Mouse (Mus musculus) forebrain, postnatal 0 days (tissue): ENCODE data around the gene Azin2. TPM values are rescaled to one million over a fixed set of nuclear protein-coding genes. Genes with fewer than 3 reads are reported as not detected.

Experiments
- ATAC-seq: fragments of 200-750 bp; cut with Nextera tagmentation; 2 replicates; pipeline ENCODE4 v1.8.0; 2017; ENCODE audit warnings: mild to moderate bottlenecking, moderate library complexity
- DNase-seq: peaks from one replicate; pipeline ENCODE4 v3.0.0-alpha.2; 2015
- H3K27ac ChIP-seq: fragments of 300-500 bp; sonication (generic); 2 replicates; pipeline ENCODE4 v1.5.1; 2014; ENCODE audit warnings: low read depth, mild to moderate bottlenecking, antibody characterized with exemption, low read length, moderate library complexity, mixed read lengths
- H3K27me3 ChIP-seq: fragments of 300-500 bp; sonication (generic); 2 replicates; pipeline ENCODE4 v1.6.1; 2014; ENCODE audit warnings: mild to moderate bottlenecking, low read length, mixed read lengths; ENCODE audit not compliant: insufficient read depth
- H3K36me3 ChIP-seq: fragments of 300-500 bp; sonication (generic); 2 replicates; pipeline ENCODE4 v1.6.1; 2014; ENCODE audit warnings: mild to moderate bottlenecking, moderate library complexity; ENCODE audit not compliant: insufficient read depth
- H3K4me1 ChIP-seq: fragments of 300-500 bp; sonication (generic); 2 replicates; pipeline ENCODE4 v1.6.1; 2014; ENCODE audit warnings: antibody characterized with exemption; ENCODE audit not compliant: insufficient read depth
- H3K4me2 ChIP-seq: fragments of 300-500 bp; sonication (generic); 2 replicates; pipeline ENCODE4 v1.6.1; 2014; ENCODE audit warnings: low read depth, mild to moderate bottlenecking, moderate library complexity
- H3K4me3 ChIP-seq: fragments of 300-500 bp; sonication (generic); 2 replicates; pipeline ENCODE4 v1.5.1; 2014; ENCODE audit warnings: low read depth, low read length, mixed read lengths
- H3K9ac ChIP-seq: fragments of 300-500 bp; sonication (generic); 2 replicates; pipeline ENCODE4 v1.6.1; 2014; ENCODE audit warnings: mild to moderate bottlenecking
- H3K9me3 ChIP-seq: fragments of 300-500 bp; sonication (generic); 2 replicates; pipeline ENCODE4 v1.6.1; 2016; ENCODE audit warnings: low read length
- CTCF ChIP-seq: sonication (generic); IDR thresholded peaks from 2 replicates; pipeline ENCODE4 v1.5.1; 2016; ENCODE audit warnings: antibody characterized with exemption, control low read depth, low read depth
- WGBS: fragments of 180-500 bp; shearing (Covaris S2); extraction: QIAGEN DNeasy Blood & Tissue Kit; methylation state at CpG from one replicate; pipeline ENCODE4 v1.1.7; 2014; 5-methylcytosine and 5-hydroxymethylcytosine counted together
- polyA plus RNA-seq: library from polyadenylated mRNA; unstranded; fragments of >200 nt; fragmentation: Nextera tagmentation; extraction: Ambion mirVana; gene quantifications from 2 replicates; pipeline ENCODE4 v1.2.1, GENCODE M21; 2015
- total RNA-seq: library from RNA; depleted of rRNA; stranded (reverse); fragments of >200 nt; gene quantifications from 2 replicates; pipeline ENCODE4 v1.2.3, GENCODE M21; 2014

Azin2 gene
- total and polyA plus RNA-seq, 2 experiments from 2014 or later: 18.0 to 23.4 TPM

- Histone ChIP-seq H3K4me3 (no peak overlapping the region), H3K9me3 (no peaks in the 10 kb centered on the region), H3K27me3 (no peaks in the 10 kb centered on the region), H3K4me1 (peaks cover 9% of the 10 kb centered on the region), H3K9ac (no peak overlapping the region), H3K36me3 (no peaks in the 10 kb centered on the region), H3K27ac (no peak overlapping the region), H3K4me2 (no peak overlapping the region)
- ATAC-seq: no peak
- DNase-seq: no peak
- no peak for TF ChIP-seq CTCF
- 62% methylated on average over 11 of the region's 11 CpGs for WGBS
These were observed 27.4 kb upstream of the Azin2 start for GRCm38 (mm10) chr4:128989678-128990077.

DNA sequence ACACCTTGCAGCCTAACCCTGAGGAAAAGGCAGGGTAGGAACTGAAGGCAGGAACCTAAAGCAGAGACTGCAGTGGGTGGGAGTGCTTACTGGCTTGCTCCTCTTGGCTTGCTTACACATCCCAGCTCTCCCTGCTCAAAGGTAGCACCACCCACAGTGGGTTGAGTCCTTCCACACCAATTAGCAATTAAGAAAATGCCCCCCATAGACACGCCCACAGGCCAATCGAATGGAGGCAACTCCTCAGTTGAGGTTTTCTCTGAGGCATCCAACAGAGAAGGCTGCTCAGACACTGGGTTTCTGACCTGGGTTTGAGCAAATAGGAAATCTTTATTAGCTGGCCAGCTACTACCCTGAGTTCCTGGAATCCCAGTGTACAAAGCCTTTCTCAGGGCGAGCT lies 26.7 kb upstream of the Azin2 start:
- DNase-seq (no peak), ATAC-seq (no peak)
- peaks cover 2% of the 10 kb centered on the region for H3K4me1 ChIP-seq
- no peaks in the 10 kb centered on the region for H3K27me3 ChIP-seq
- no peak overlapping the region for H3K27ac ChIP-seq
- no peak for TF ChIP-seq CTCF
- no peaks in the 10 kb centered on the region for H3K9me3 ChIP-seq
- WGBS: 38% methylated on average over 3 of the region's 3 CpGs
- H3K36me3 ChIP-seq: no peaks in the 10 kb centered on the region
- no peak overlapping the region for H3K9ac ChIP-seq
- H3K4me2 ChIP-seq: no peak overlapping the region
- no peak overlapping the region for H3K4me3 ChIP-seq

DNA sequence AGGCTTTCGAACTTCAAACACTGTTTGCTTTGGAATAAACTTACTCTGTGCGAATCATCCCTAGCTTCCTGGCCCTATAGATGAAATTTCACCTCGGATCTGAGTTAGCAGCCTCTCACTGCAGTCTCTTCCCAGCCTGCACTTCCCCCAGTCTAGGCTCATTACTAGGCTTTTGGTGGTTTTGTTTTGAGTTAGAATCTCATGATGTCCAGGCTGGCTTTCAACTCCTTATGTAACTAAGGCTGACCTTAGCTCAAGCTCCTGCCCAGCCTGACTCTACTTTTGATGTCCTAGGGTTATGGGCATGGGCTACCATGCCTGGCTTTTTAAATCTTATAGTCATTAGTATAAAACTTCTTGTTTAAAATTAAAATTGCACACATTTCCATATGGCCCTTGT lies 22.4 kb upstream of the Azin2 start:
- Histone ChIP-seq H3K27ac (no peak overlapping the region), H3K4me1 (no peaks in the 10 kb centered on the region), H3K4me3 (no peak overlapping the region), H3K9ac (no peak overlapping the region), H3K27me3 (no peaks in the 10 kb centered on the region), H3K36me3 (no peaks in the 10 kb centered on the region), H3K4me2 (no peak overlapping the region), H3K9me3 (no peaks in the 10 kb centered on the region)
- WGBS: 85% methylated on average over 3 of the region's 3 CpGs
- no peak for TF ChIP-seq CTCF
- DNase-seq (no peak), ATAC-seq (no peak)

DNA sequence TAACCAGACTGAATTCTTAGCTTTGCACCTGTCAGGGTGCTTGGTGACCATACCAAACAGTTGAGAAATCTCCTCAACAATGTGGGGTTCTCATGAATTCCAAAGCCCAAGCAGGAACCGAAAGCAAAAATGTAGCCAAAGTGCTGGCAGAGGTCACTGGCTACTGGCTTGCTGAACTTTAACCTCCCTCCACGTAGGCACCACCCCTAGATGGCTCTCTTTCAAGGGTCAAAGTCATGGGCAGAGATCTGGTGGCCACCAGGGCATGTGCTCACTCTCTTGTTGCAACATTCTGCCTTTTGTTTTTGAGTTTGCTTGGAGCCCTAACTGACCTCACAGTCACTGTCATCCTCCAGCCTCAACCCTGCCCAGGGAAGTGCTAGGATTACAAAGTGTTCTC lies 21.4 kb upstream of the Azin2 start:
- DNase-seq (no peak), ATAC-seq (no peak)
- no peak for TF ChIP-seq CTCF
- H3K36me3 ChIP-seq: no peaks in the 10 kb centered on the region
- no peak overlapping the region for H3K4me2 ChIP-seq
- no peak overlapping the region for H3K9ac ChIP-seq
- 70% methylated on average over 2 of the region's 2 CpGs for WGBS
- H3K4me1 ChIP-seq: no peaks in the 10 kb centered on the region
- H3K9me3 ChIP-seq: no peaks in the 10 kb centered on the region
- H3K4me3 ChIP-seq: no peak overlapping the region
- H3K27ac ChIP-seq: no peak overlapping the region
- H3K27me3 ChIP-seq: no peaks in the 10 kb centered on the region

- Histone ChIP-seq H3K27me3 (no peaks in the 10 kb centered on the region), H3K36me3 (no peaks in the 10 kb centered on the region), H3K4me2 (no peak overlapping the region), H3K4me3 (no peak overlapping the region), H3K9ac (no peak overlapping the region), H3K4me1 (no peaks in the 10 kb centered on the region), H3K9me3 (no peaks in the 10 kb centered on the region), H3K27ac (no peak overlapping the region)
- DNase-seq (no peak), ATAC-seq (no peak)
- TF ChIP-seq CTCF: no peak
- 65% methylated on average over 2 of the region's 2 CpGs for WGBS
These were observed 20.9 kb upstream of the Azin2 start for GRCm38 (mm10) chr4:128983151-128983550.

DNA sequence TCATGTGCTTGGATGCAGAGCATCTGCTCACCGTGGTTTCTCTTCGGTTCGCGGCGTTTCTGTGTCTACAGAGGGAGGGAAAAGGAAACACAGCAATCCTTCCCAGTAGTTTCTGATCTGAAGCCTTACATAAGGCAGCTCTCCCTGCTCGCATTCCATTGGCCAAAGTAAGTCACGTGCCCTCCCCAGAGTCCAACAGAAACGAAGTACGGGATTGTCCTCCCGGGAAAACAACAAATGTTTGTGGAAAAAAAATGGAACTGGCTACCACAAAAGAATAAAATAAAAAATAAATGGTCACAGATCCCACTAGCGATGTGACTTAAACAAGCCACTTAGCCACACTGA lies 19.6 kb upstream of the Azin2 start:
- no peak for DNase-seq
- no peak for TF ChIP-seq CTCF
- H3K27ac ChIP-seq: no peak overlapping the region
- H3K27me3 ChIP-seq: no peaks in the 10 kb centered on the region
- no peaks in the 10 kb centered on the region for H3K36me3 ChIP-seq
- H3K9me3 ChIP-seq: no peaks in the 10 kb centered on the region
- ATAC-seq: no peak
- whole genome bisulfite sequencing: 76% methylated on average over 11 of the region's 11 CpGs
- H3K4me3 ChIP-seq: no peak overlapping the region
- no peak overlapping the region for H3K9ac ChIP-seq
- no peaks in the 10 kb centered on the region for H3K4me1 ChIP-seq
- H3K4me2 ChIP-seq: no peak overlapping the region

GRCm38 (mm10) chr4:128980890-128981832 lies 18.9 kb upstream of the Azin2 start:
- no peak for TF ChIP-seq CTCF
- Histone ChIP-seq H3K4me3 (no peak overlapping the region), H3K4me2 (no peak overlapping the region), H3K4me1 (no peaks in the 10 kb centered on the region), H3K9ac (no peak overlapping the region), H3K36me3 (no peaks in the 10 kb centered on the region), H3K27ac (no peak overlapping the region), H3K27me3 (no peaks in the 10 kb centered on the region), H3K9me3 (no peaks in the 10 kb centered on the region)
- DNase-seq: no peak
- ATAC-seq: no peak
- 74% methylated on average over 12 of the region's 12 CpGs for WGBS
